Mouse (Mus musculus) megakaryocyte-erythroid progenitor cell, adult 5-6 weeks (primary cell): Measurements from ENCODE around the gene Cd37. TPM values are rescaled to one million over a fixed set of nuclear protein-coding genes. Genes with fewer than 3 reads are reported as not detected.

Source experiments
- total RNA-seq, 2 experiments: library from RNA; stranded (forward) in 1 of 2; stranded (reverse) in 1 of 2; fragments of 200-1000, 215-1000 nt in 1 of 2; fragments of >200 nt in 1 of 2; fragmentation: Nextera tagmentation in 1 of 2; gene quantifications; 2 replicates each; pipeline ENCODE4 v1.2.3; 2014 to 2017

Gene Cd37
- total RNA-seq, 2 experiments from 2014 or later, result 27.2 to 91.4 TPM

Other genes starting within 250 kb of the Cd37 start
Only the 30 nearest of the 38 such genes appear.
- 26.6 and 28.7 TPM in 2 replicates for gene Prr12, start 186.2 kb downstream of the Cd37 start, total RNA-seq (2014; fragmentation: Nextera tagmentation)
- gene Prr12, start 186.2 kb downstream of the Cd37 start, total RNA-seq (2017), result 1.9 and 2.1 TPM in 2 replicates
- 27.8 and 55.1 TPM in 2 replicates for gene Nosip, start 176.7 kb downstream of the Cd37 start, total RNA-seq (2014; fragmentation: Nextera tagmentation)
- 40.9 and 48.3 TPM in 2 replicates for gene Nosip, start 176.7 kb downstream of the Cd37 start, total RNA-seq (2017)
- gene Prrg2, start 176.4 kb downstream of the Cd37 start, total RNA-seq (2014; fragmentation: Nextera tagmentation), result 4.3 and 4.7 TPM in 2 replicates
- gene Prrg2, start 176.4 kb downstream of the Cd37 start, total RNA-seq (2017), result 3.5 and 6.2 TPM in 2 replicates
- 7.6 and 15.6 TPM in 2 replicates for gene Rcn3, start 146.9 kb downstream of the Cd37 start, total RNA-seq (2014; fragmentation: Nextera tagmentation)
- 16.7 and 23.0 TPM in 2 replicates for gene Rcn3, start 146.9 kb downstream of the Cd37 start, total RNA-seq (2017)
- gene Fcgrt, start 135.3 kb downstream of the Cd37 start, total RNA-seq (2014; fragmentation: Nextera tagmentation), result 0.82 TPM in 1 of 2 replicates, not detected in the other
- gene Fcgrt, start 135.3 kb downstream of the Cd37 start, total RNA-seq (2017), result 1.1 and 1.8 TPM in 2 replicates
- 3,773 and 4,118 TPM in 2 replicates for gene Rps11, start 114.7 kb downstream of the Cd37 start, total RNA-seq (2014; fragmentation: Nextera tagmentation)
- 1,409 and 1,705 TPM in 2 replicates for gene Rps11, start 114.7 kb downstream of the Cd37 start, total RNA-seq (2017)
- 4,705 and 4,844 TPM in 2 replicates for gene Rpl13a, start 110.4 kb downstream of the Cd37 start, total RNA-seq (2014; fragmentation: Nextera tagmentation)
- gene Rpl13a, start 110.4 kb downstream of the Cd37 start, total RNA-seq (2017), result 4,178 and 4,889 TPM in 2 replicates
- gene Gm45713, start 102.9 kb downstream of the Cd37 start, total RNA-seq (2014; fragmentation: Nextera tagmentation), result not detected in 2 replicates
- gene Gm45713, start 102.9 kb downstream of the Cd37 start, total RNA-seq (2017), result 0.61 TPM in 1 of 2 replicates, not detected in the other
- 35.8 and 48.2 TPM in 2 replicates for gene Flt3l, start 102.7 kb downstream of the Cd37 start, total RNA-seq (2014; fragmentation: Nextera tagmentation)
- 8.5 and 23.5 TPM in 2 replicates for gene Flt3l, start 102.7 kb downstream of the Cd37 start, total RNA-seq (2017)
- gene Pih1d1, start 84.8 kb downstream of the Cd37 start, total RNA-seq (2014; fragmentation: Nextera tagmentation), result 135 and 148 TPM in 2 replicates
- 39.0 and 61.3 TPM in 2 replicates for gene Pih1d1, start 84.8 kb downstream of the Cd37 start, total RNA-seq (2017)
- 69.0 and 84.8 TPM in 2 replicates for gene Aldh16a1, start 84.5 kb downstream of the Cd37 start, total RNA-seq (2014; fragmentation: Nextera tagmentation)
- gene Aldh16a1, start 84.5 kb downstream of the Cd37 start, total RNA-seq (2017), result 19.1 and 22.1 TPM in 2 replicates
- gene Slc17a7, start 75.2 kb downstream of the Cd37 start, total RNA-seq (2014; fragmentation: Nextera tagmentation), result not detected in 2 replicates
- gene Slc17a7, start 75.2 kb downstream of the Cd37 start, total RNA-seq (2017), result not detected in 2 replicates
- gene Gfy, start 59.5 kb downstream of the Cd37 start, total RNA-seq (2014; fragmentation: Nextera tagmentation), result not detected in 2 replicates
- 1.9 TPM in 1 of 2 replicates, not detected in the other for gene Gfy, start 59.5 kb downstream of the Cd37 start, total RNA-seq (2017)
- gene Pth2, start 58.1 kb downstream of the Cd37 start, total RNA-seq (2014; fragmentation: Nextera tagmentation), result not detected in 2 replicates
- not detected in 2 replicates for gene Pth2, start 58.1 kb downstream of the Cd37 start, total RNA-seq (2017)
- gene Ccdc155, start 34.2 kb downstream of the Cd37 start, total RNA-seq (2014; fragmentation: Nextera tagmentation), result 0.89 and 2.0 TPM in 2 replicates
- gene Ccdc155, start 34.2 kb downstream of the Cd37 start, total RNA-seq (2017), result 0.52 and 1.1 TPM in 2 replicates
- 32.2 and 40.5 TPM in 2 replicates for gene Dkkl1, start 27.0 kb downstream of the Cd37 start, total RNA-seq (2014; fragmentation: Nextera tagmentation)
- 16.4 and 32.1 TPM in 2 replicates for gene Dkkl1, start 27.0 kb downstream of the Cd37 start, total RNA-seq (2017)
- gene Tead2, start 23.4 kb downstream of the Cd37 start, total RNA-seq (2014; fragmentation: Nextera tagmentation), result not detected in 2 replicates
- gene Tead2, start 23.4 kb downstream of the Cd37 start, total RNA-seq (2017), result not detected in 2 replicates
- gene Slc6a16, start 2.0 kb upstream of the Cd37 start, total RNA-seq (2014; fragmentation: Nextera tagmentation), result not detected in 2 replicates
- not detected in 2 replicates for gene Slc6a16, start 2.0 kb upstream of the Cd37 start, total RNA-seq (2017)
- gene Slc6a21, start 38.4 kb upstream of the Cd37 start, total RNA-seq (2014; fragmentation: Nextera tagmentation), result not detected in 2 replicates
- gene Slc6a21, start 38.4 kb upstream of the Cd37 start, total RNA-seq (2017), result not detected in 2 replicates
- gene Trpm4, start 94.7 kb upstream of the Cd37 start, total RNA-seq (2014; fragmentation: Nextera tagmentation), result 0.22 and 0.54 TPM in 2 replicates
- gene Trpm4, start 94.7 kb upstream of the Cd37 start, total RNA-seq (2017), result 0.11 TPM in 1 of 2 replicates, not detected in the other
- gene Hrc, start 96.2 kb upstream of the Cd37 start, total RNA-seq (2014; fragmentation: Nextera tagmentation), result not detected in 2 replicates
- not detected in 2 replicates for gene Hrc, start 96.2 kb upstream of the Cd37 start, total RNA-seq (2017)
- 0.42 TPM in 1 of 2 replicates, not detected in the other for gene Ppfia3, start 127.9 kb upstream of the Cd37 start, total RNA-seq (2014; fragmentation: Nextera tagmentation)
- 0.80 TPM in 1 of 2 replicates, not detected in the other for gene Ppfia3, start 127.9 kb upstream of the Cd37 start, total RNA-seq (2017)
- gene Lin7b, start 131.5 kb upstream of the Cd37 start, total RNA-seq (2014; fragmentation: Nextera tagmentation), result 2.4 and 2.6 TPM in 2 replicates
- not detected in 2 replicates for gene Lin7b, start 131.5 kb upstream of the Cd37 start, total RNA-seq (2017)
- gene Snrnp70, start 156.6 kb upstream of the Cd37 start, total RNA-seq (2014; fragmentation: Nextera tagmentation), result 350 and 415 TPM in 2 replicates
- 478 and 585 TPM in 2 replicates for gene Snrnp70, start 156.6 kb upstream of the Cd37 start, total RNA-seq (2017)
- not detected in 2 replicates for gene Kcna7, start 166.5 kb upstream of the Cd37 start, total RNA-seq (2014; fragmentation: Nextera tagmentation)
- not detected in 2 replicates for gene Kcna7, start 166.5 kb upstream of the Cd37 start, total RNA-seq (2017)
- not detected in 2 replicates for gene Ntf5, start 174.6 kb upstream of the Cd37 start, total RNA-seq (2014; fragmentation: Nextera tagmentation)
- not detected in 2 replicates for gene Ntf5, start 174.6 kb upstream of the Cd37 start, total RNA-seq (2017)
- gene Lhb, start 181.7 kb upstream of the Cd37 start, total RNA-seq (2014; fragmentation: Nextera tagmentation), result not detected in 2 replicates
- not detected in 2 replicates for gene Lhb, start 181.7 kb upstream of the Cd37 start, total RNA-seq (2017)
- gene Gys1, start 195.7 kb upstream of the Cd37 start, total RNA-seq (2014; fragmentation: Nextera tagmentation), result 5.9 and 6.2 TPM in 2 replicates
- 3.4 and 4.6 TPM in 2 replicates for gene Gys1, start 195.7 kb upstream of the Cd37 start, total RNA-seq (2017)
- gene Ruvbl2, start 199.0 kb upstream of the Cd37 start, total RNA-seq (2014; fragmentation: Nextera tagmentation), result 171 and 179 TPM in 2 replicates
- 185 and 236 TPM in 2 replicates for gene Ruvbl2, start 199.0 kb upstream of the Cd37 start, total RNA-seq (2017)
- gene Ftl1, start 220.8 kb upstream of the Cd37 start, total RNA-seq (2014; fragmentation: Nextera tagmentation), result 1,148 and 1,512 TPM in 2 replicates
- gene Ftl1, start 220.8 kb upstream of the Cd37 start, total RNA-seq (2017), result 490 and 578 TPM in 2 replicates